In genomic region chr6:137170226-137170625, GRCm38 (mm10) we compare ENCODE assay signal across 9 mouse cellular contexts. TPM values are rescaled to one million over a fixed set of nuclear protein-coding genes. Genes with fewer than 3 reads are reported as not detected.
DNase-seq lines count a peak whose midpoint lies in the region; ATAC-seq and TF ChIP-seq lines count a peak whose summit lies in the region.
"Had no signal": no experiment of that assay in that cellular context is flagged by ENCODE, and none has a peak within 500 bp of the region (broad histone marks: within the 10 kb centered on the region; RNA-seq: fewer than 3 reads in every experiment).

Gene Rerg, minus strand, starts transcription at chr6:137170497.

- no peak for TF ChIP-seq EP300 in liver, embryonic 14.5 days (IDR thresholded peaks at IDR 0.05; ENCODE audit: low read depth)

- peaks cover 5% of the 10 kb centered on the region in 2 experiments; a peak in 2 of 4 replicates for H3K4me1 ChIP-seq in heart, embryonic 14.5 days (ENCODE audit: control insufficient read depth in 2 of 2, insufficient read depth in 2 of 2, low read length in 2 of 2)
- peaks cover 21% of the 10 kb centered on the region for H3K4me1 ChIP-seq in forebrain, embryonic 13.5 days
- H3K4me1 ChIP-seq in liver, embryonic 14.5 days (replicated peaks; ENCODE audit: control insufficient read depth in 2 of 2, insufficient read depth in 2 of 2, low read length in 1 of 2) = no peaks in the 10 kb centered on the region

- no peaks in the 10 kb centered on the region for H3K9me3 ChIP-seq in heart, embryonic 14.5 days (ENCODE audit: control insufficient read depth, low read length)
- no peaks in the 10 kb centered on the region for H3K9me3 ChIP-seq in forebrain, embryonic 13.5 days (replicated peaks)
- H3K9me3 ChIP-seq in liver, embryonic 14.5 days (ENCODE audit: control insufficient read depth, low read length) = no peaks in the 10 kb centered on the region

- H3K27ac ChIP-seq in heart, embryonic 14.5 days (replicated peaks in 1 of 2; ENCODE audit: control insufficient read depth in 1 of 2, insufficient read depth in 1 of 2, low read depth in 2 of 2, low read length in 2 of 2) = no peak within 1 kb of the TSS
- no peak within 1 kb of the TSS for H3K27ac ChIP-seq in forebrain, embryonic 13.5 days
- no peak within 1 kb of the TSS for H3K27ac ChIP-seq in liver, embryonic 14.5 days

- 18% methylated on average over 5 of the region's 5 CpGs for WGBS in heart, embryonic 14.5 days
- 9% methylated on average over 5 of the region's 5 CpGs for WGBS in forebrain, embryonic 13.5 days
- 30% methylated on average over 5 of the region's 5 CpGs for WGBS in liver, embryonic 14.5 days (ENCODE audit: insufficient replicate concordance)

- H3K4me2 ChIP-seq in heart, embryonic 14.5 days (ENCODE audit: low read length) = peak within 1 kb of the TSS; percentile 98
- peak within 1 kb of the TSS; percentile 91 for H3K4me2 ChIP-seq in forebrain, embryonic 13.5 days
- H3K4me2 ChIP-seq in liver, embryonic 14.5 days (ENCODE audit: low read depth) = peak within 1 kb of the TSS; percentile 42

- H3K9ac ChIP-seq in heart, embryonic 14.5 days (ENCODE audit: low read length) = peak within 1 kb of the TSS; percentile 78
- peak within 1 kb of the TSS; percentile 58 for H3K9ac ChIP-seq in forebrain, embryonic 13.5 days
- no peak within 1 kb of the TSS for H3K9ac ChIP-seq in liver, embryonic 14.5 days (replicated peaks)

- H3K36me3 ChIP-seq in heart, embryonic 14.5 days (ENCODE audit: control insufficient read depth, insufficient read depth, low read length) = no peaks in the 10 kb centered on the region
- no peaks in the 10 kb centered on the region for H3K36me3 ChIP-seq in forebrain, embryonic 13.5 days (ENCODE audit: poor library complexity, severe bottlenecking)
- H3K36me3 ChIP-seq in liver, embryonic 14.5 days (replicated peaks; ENCODE audit: control insufficient read depth, insufficient read depth, low read depth) = no peaks in the 10 kb centered on the region

- no peak for DNase-seq in heart, adult 8-10 months (ENCODE audit: low spot score)
- DNase-seq in Muller cell, postnatal 12 days (ENCODE audit: inconsistent ontology term) = peak; percentile 58
- DNase-seq in liver, embryonic 14.5 days (ENCODE audit: low read depth in 3 of 3, low spot score in 3 of 3) = no peak
- no peak for DNase-seq in left cerebral cortex, adult 9 months (ENCODE audit: low spot score in 2 of 2)
- no peak for DNase-seq in kidney, adult 8-10 months
- no peak for DNase-seq in right cerebral cortex, postnatal 14 days

- H3K4me3 ChIP-seq in heart, embryonic 14.5 days (ENCODE audit: control insufficient read depth in 1 of 2, insufficient read depth in 1 of 2, low read depth in 1 of 2, low read length in 2 of 2) = peak within 1 kb of the TSS; percentile 54 to 59
- H3K4me3 ChIP-seq in forebrain, embryonic 13.5 days = peak within 1 kb of the TSS; percentile 50
- peak within 1 kb of the TSS; percentile 20 to 34 for H3K4me3 ChIP-seq in liver, embryonic 14.5 days (ENCODE audit: insufficient read depth in 1 of 2, low read depth in 2 of 2, low read length in 2 of 2)

- H3K27me3 ChIP-seq in heart, embryonic 14.5 days (ENCODE audit: control insufficient read depth, insufficient read depth, low read length) = no peaks in the 10 kb centered on the region; the same call in 1 of the 2 replicates
- H3K27me3 ChIP-seq in forebrain, embryonic 13.5 days = peaks cover 18% of the 10 kb centered on the region
- peaks cover 13% of the 10 kb centered on the region for H3K27me3 ChIP-seq in liver, embryonic 14.5 days (ENCODE audit: control insufficient read depth, insufficient read depth, low read length)

- TF ChIP-seq CTCF in liver, embryonic 14.5 days (IDR thresholded peaks at IDR 0.05; ENCODE audit: low read depth) = no peak

- ATAC-seq in heart, embryonic 14.5 days (ENCODE audit: insufficient number of reproducible peaks, insufficient read depth, low FRiP score, low read depth) = no peak
- no peak for ATAC-seq in forebrain, embryonic 13.5 days
- ATAC-seq in liver, embryonic 14.5 days (ENCODE audit: insufficient read depth) = no peak

RNA-seq across cellular contexts. Expression of gene Rerg, which starts in this region (rescaled TPM):
- 4.4 and 5.4 TPM in 2 replicates for polyA plus RNA-seq in heart, embryonic 14.5 days (2014; fragmentation: Nextera tagmentation; extraction: Ambion mirVana)
- 1 to 10 TPM; 2.4 to 3.0 (median 2.7) TPM for total RNA-seq in heart, adult 8-10 months (2022)
- 3.4 and 4.1 TPM in 2 replicates for polyA plus RNA-seq in forebrain, embryonic 13.5 days (2015; fragmentation: Nextera tagmentation; extraction: Ambion mirVana)
- 1.0 and 1.2 TPM in 2 replicates for polyA plus RNA-seq in liver, embryonic 14.5 days (2012; rRNA removed)
- 1.9 and 2.3 TPM in 2 replicates for polyA plus RNA-seq in liver, embryonic 14.5 days (2014; fragmentation: Nextera tagmentation; extraction: Ambion mirVana)
- total RNA-seq: MEL had no signal

Comparison
In these comparisons a context has a peak if more than half of its experiments do, and no peak if none do; other contexts are left out.
1. H3K4me2 ChIP-seq: peak in every context shown above with its lines; median percentile 98 in heart, embryonic 14.5 days; 91 in forebrain, embryonic 13.5 days; 42 in liver, embryonic 14.5 days.